Mouse (Mus musculus) lung, postnatal 0 days (tissue): ENCODE results near the gene Pgap1. TPM values are rescaled to one million over a fixed set of nuclear protein-coding genes. Genes with fewer than 3 reads are reported as not detected.

Experiments used
- ATAC-seq: fragments of 200-750 bp; cut with Nextera tagmentation; 2 replicates; pipeline ENCODE4 v1.8.0; 2017; ENCODE audit warnings: moderate library complexity
- DNase-seq: peaks from one replicate; pipeline ENCODE4 v3.0.0-alpha.2; 2016; ENCODE audit warnings: low spot score
- H3K27ac ChIP-seq: fragments of 300-500 bp; sonication (generic); 2 replicates; pipeline ENCODE4 v1.5.1; 2014; ENCODE audit warnings: antibody characterized with exemption, mild to moderate bottlenecking, low read length, mixed read lengths
- H3K27me3 ChIP-seq: fragments of 300-500 bp; sonication (generic); replicated peaks from 2 replicates; pipeline ENCODE4 v1.6.1; 2014; ENCODE audit warnings: low read length, mixed read lengths; ENCODE audit not compliant: insufficient read depth
- H3K36me3 ChIP-seq: fragments of 300-500 bp; sonication (generic); 2 replicates; pipeline ENCODE4 v1.6.1; 2014; ENCODE audit warnings: low read length, mixed read lengths; ENCODE audit not compliant: insufficient read depth
- H3K4me1 ChIP-seq: fragments of 300-500 bp; sonication (generic); 2 replicates; pipeline ENCODE4 v1.6.1; 2014; ENCODE audit warnings: antibody characterized with exemption, low read depth, low read length, mixed read lengths; ENCODE audit not compliant: insufficient read depth
- H3K4me2 ChIP-seq: fragments of 300-500 bp; sonication (generic); replicated peaks from 2 replicates; pipeline ENCODE4 v1.6.1; 2014; ENCODE audit warnings: low read depth, mild to moderate bottlenecking, low read length, moderate library complexity, mixed read lengths
- H3K4me3 ChIP-seq: fragments of 300-500 bp; sonication (generic); 2 replicates; pipeline ENCODE4 v1.5.1; 2014; ENCODE audit warnings: low read depth, low read length
- H3K9ac ChIP-seq: fragments of 300-500 bp; sonication (generic); replicated peaks from 2 replicates; pipeline ENCODE4 v1.6.1; 2014; ENCODE audit warnings: low read depth, mild to moderate bottlenecking
- H3K9me3 ChIP-seq: fragments of 300-500 bp; sonication (generic); 2 replicates; pipeline ENCODE4 v1.6.1; 2016; ENCODE audit warnings: low read length, mixed read lengths
- CTCF ChIP-seq: IDR thresholded peaks from 2 replicates; pipeline ENCODE4 v1.5.1; 2016; ENCODE audit warnings: antibody characterized with exemption, mild to moderate bottlenecking
- EP300 ChIP-seq: IDR thresholded peaks from 2 replicates; pipeline ENCODE4 v1.6.1; 2016; ENCODE audit warnings: antibody characterized with exemption, mild to moderate bottlenecking, control low read depth
- WGBS: fragments of 180-500 bp; shearing (Covaris S2); extraction: QIAGEN DNeasy Blood & Tissue Kit; methylation state at CpG from one replicate; pipeline ENCODE4 v1.1.7; 2014; 5-methylcytosine and 5-hydroxymethylcytosine counted together
- polyA plus RNA-seq: library from polyadenylated mRNA; unstranded; fragments of >200 nt; fragmentation: Nextera tagmentation; extraction: Ambion mirVana; gene quantifications from 2 replicates; pipeline ENCODE4 v1.2.1, GENCODE M21; 2015

Pgap1 gene
- 2.0 and 2.5 TPM in 2 replicates for polyA plus RNA-seq

DNA sequence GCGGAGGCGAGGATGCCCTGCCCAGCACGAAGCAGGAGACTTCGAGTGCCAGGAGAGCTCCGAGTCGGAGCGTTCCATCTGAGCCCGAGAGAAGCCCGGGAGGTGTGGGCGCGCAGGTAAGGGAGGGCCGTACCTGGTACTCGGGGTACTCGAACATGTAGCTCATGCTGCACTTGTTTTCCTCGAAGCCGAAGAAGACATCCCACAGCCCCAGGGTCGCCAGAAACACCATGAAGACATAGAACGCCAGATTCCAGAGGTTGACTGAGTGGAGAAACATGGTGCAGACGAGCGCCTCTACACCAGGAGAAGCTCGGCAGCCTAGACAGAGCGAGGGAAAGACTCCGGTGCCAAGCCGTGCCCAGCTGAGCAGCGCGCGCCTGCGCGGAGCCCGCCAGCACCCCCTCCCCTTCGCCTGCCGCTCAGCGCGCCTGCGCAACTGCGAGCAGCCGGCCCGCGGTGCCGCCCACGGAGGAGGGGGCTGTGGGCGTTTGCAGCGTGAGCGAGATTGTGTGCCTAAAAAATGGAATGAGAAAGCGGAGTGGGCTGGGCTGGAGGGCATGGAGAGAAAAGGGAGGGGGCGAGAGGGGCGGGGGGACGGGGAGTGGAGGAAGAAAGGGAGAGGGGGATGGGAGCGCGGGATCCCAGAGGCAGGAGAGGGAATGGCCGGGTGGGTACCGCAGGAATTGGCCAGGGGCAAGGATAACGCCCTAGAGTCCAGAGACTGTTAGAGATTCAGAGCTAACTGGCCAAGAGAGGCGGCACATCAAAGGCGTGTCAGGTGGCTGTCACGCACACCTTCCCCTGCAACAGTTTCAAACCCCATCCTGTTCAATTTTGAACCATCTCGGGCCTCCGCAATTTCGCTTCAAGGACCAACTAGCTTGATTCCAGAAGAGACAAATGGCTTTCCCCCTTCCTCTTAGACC is at the start of gene Pgap1:
Gene Pgap1 (minus strand): TSS at position 384 of the 929 bp plus-strand sequence.
- peak within 1 kb of the TSS; percentile 98 for H3K4me2 ChIP-seq
- ATAC-seq = peak; percentile 99
- no peak for TF ChIP-seq EP300
- TF ChIP-seq CTCF = peak; percentile 14; the same call in 1 of the 2 replicates
- no peaks in the 10 kb centered on the region for H3K36me3 ChIP-seq
- H3K9ac ChIP-seq = peak within 1 kb of the TSS; percentile 62
- no peaks in the 10 kb centered on the region for H3K9me3 ChIP-seq
- H3K4me1 ChIP-seq = no peaks in the 10 kb centered on the region; the same call in 1 of the 2 replicates
- no peak within 1 kb of the TSS for H3K27ac ChIP-seq
- peak within 1 kb of the TSS; percentile 64 for H3K4me3 ChIP-seq
- no peaks in the 10 kb centered on the region for H3K27me3 ChIP-seq
- under 1% methylated on average over 47 of the region's 59 CpGs for WGBS
- peak; percentile 95 for DNase-seq

DNA sequence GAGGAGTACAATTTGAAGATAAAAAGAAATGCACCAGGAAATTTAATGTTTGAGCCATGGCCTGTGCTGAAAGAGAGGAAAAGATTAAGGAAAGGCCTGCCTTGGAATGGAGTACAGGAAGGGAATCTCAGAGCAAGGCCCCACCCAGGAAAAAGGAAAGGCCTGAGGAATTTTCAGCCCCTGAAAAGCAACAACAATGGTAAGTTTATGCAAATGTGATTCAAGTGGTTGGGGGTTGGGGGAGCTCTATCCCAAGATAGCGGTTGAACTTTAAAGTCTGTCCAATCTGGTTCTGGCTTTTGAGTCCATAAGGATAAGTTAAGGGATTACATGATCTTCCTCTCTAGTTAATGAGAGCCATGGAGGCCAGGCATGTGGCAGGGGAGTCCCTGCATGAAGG is 49.5 kb upstream of the Pgap1 start:
- DNase-seq = no peak
- Histone ChIP-seq H3K27me3 (no peaks in the 10 kb centered on the region), H3K36me3 (no peaks in the 10 kb centered on the region), H3K9me3 (no peaks in the 10 kb centered on the region), H3K4me1 (no peaks in the 10 kb centered on the region), H3K27ac (0 out of 2 replicates have a peak overlapping the region, but pooled peaks have one; percentile 15), H3K4me2 (no peak overlapping the region), H3K9ac (no peak overlapping the region), H3K4me3 (no peak overlapping the region)
- WGBS = 70% methylated on average over 1 of the region's 1 CpGs
- peak; percentile 17; the same call in 1 of the 2 replicates for ATAC-seq
- TF ChIP-seq EP300 = 0 out of 2 replicates have a peak, but pooled peaks have one; percentile 13
- no peak for TF ChIP-seq CTCF

DNA sequence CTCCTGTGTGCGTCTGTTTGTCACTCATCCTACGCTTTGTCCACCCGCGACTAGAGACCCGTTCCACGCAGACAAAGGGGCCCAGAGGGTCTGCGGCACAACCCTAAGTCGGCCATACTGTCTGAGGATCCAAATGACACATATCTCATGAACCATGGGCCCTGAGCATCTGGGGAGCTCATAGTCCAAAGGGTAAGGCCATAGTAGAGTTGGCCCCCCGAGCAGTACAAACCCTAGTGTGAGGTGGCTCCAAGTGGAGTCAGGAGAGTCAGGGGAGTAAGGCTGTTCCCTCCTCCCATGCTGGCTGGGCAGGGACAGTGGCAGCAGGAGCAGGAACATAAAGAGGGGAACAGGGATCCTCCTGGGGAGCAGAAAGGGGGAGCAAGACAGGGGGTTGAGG is 44.2 kb upstream of the Pgap1 start:
- TF ChIP-seq EP300 (no peak), CTCF (no peak)
- WGBS = 96% methylated on average over 9 of the region's 9 CpGs
- H3K4me1 ChIP-seq = no peaks in the 10 kb centered on the region
- H3K4me2 ChIP-seq = no peak overlapping the region
- H3K9me3 ChIP-seq = no peaks in the 10 kb centered on the region
- H3K9ac ChIP-seq = no peak overlapping the region
- ATAC-seq (no peak), DNase-seq (no peak)
- no peak overlapping the region for H3K4me3 ChIP-seq
- no peaks in the 10 kb centered on the region for H3K36me3 ChIP-seq
- no peaks in the 10 kb centered on the region for H3K27me3 ChIP-seq
- H3K27ac ChIP-seq = no peak overlapping the region

- 71% methylated on average over 1 of the region's 1 CpGs for WGBS
- Histone ChIP-seq H3K27ac (no peak overlapping the region), H3K9ac (no peak overlapping the region), H3K4me3 (no peak overlapping the region), H3K4me1 (no peaks in the 10 kb centered on the region), H3K27me3 (no peaks in the 10 kb centered on the region), H3K4me2 (no peak overlapping the region), H3K36me3 (no peaks in the 10 kb centered on the region), H3K9me3 (no peaks in the 10 kb centered on the region)
- ATAC-seq (no peak), DNase-seq (no peak)
- TF ChIP-seq CTCF = no peak
- TF ChIP-seq EP300 = no peak
Observed at GRCm38 (mm10) chr1:54600275-54600674, 42.8 kb upstream of the Pgap1 start.

DNA sequence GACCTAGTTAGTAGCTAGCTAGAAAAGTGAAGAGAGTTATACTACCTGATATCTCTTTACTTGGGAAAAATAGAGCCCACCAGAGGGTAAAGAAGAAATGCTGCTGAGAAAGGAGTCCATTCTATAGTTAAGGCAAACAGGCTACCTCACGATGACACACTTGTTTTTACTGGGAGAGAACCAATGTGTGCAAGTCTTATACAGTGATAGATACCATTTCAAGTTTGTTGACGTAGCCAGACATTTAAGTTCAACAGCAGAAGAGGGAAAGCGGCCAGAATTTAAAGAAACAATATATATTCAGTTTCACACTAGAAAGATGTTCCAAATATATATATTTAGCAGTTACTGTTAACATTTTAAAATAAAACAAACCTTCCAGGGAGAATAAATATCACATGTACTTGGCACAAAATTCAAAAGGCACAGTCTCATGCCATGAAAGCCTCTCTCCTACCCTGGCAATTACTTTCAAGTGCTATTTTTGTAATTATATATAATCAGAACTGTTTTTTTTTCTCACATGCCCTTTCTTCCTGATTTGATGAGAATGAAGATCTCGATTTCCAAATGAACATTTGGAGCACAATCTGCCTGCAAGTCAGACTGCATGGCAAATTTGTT is 40.2 kb upstream of the Pgap1 start:
- Histone ChIP-seq H3K27me3 (no peaks in the 10 kb centered on the region), H3K27ac (no peak overlapping the region), H3K9me3 (no peaks in the 10 kb centered on the region), H3K4me3 (no peak overlapping the region), H3K36me3 (no peaks in the 10 kb centered on the region), H3K4me2 (no peak overlapping the region), H3K9ac (no peak overlapping the region), H3K4me1 (no peaks in the 10 kb centered on the region)
- ATAC-seq (no peak), DNase-seq (no peak)
- TF ChIP-seq CTCF = no peak
- TF ChIP-seq EP300 = no peak
- 48% methylated on average over 4 of the region's 4 CpGs for WGBS

DNA sequence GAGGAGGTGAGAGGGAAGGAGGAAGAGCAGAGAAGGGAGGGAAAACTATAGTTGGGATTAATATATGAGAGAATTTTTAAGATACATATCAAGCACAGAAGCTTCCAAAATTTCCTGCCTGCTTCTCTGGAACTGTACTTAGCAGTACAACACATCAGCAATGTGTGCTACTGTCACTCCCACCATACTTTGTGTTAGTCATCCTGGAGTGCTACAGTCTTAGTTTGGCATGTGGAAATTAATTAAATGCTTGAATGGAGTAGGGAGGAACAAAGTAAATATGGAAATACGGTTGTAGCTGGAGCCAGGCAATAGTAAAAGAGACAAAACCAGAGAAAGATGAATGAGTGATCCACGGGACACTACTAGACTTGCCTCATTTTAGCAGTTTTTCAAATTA is 38.7 kb upstream of the Pgap1 start:
- Histone ChIP-seq H3K36me3 (no peaks in the 10 kb centered on the region), H3K9me3 (no peaks in the 10 kb centered on the region), H3K4me1 (no peaks in the 10 kb centered on the region), H3K4me3 (no peak overlapping the region), H3K27me3 (no peaks in the 10 kb centered on the region), H3K9ac (no peak overlapping the region), H3K4me2 (no peak overlapping the region), H3K27ac (no peak overlapping the region)
- 76% methylated on average over 2 of the region's 2 CpGs for WGBS
- DNase-seq (no peak), ATAC-seq (no peak)
- TF ChIP-seq EP300 = no peak
- TF ChIP-seq CTCF = no peak
